Mouse (Mus musculus): Measurements from ENCODE around the gene Samm50.

- TF ChIP-seq CTCF (IDR thresholded peaks at IDR 0.05; ENCODE audit: control insufficient read depth, insufficient read depth, low read length) = no peak
- no peak for TF ChIP-seq POLR2A (IDR thresholded peaks at IDR 0.05; ENCODE audit: borderline replicate concordance, control insufficient read depth, low read depth, low read length)
Observed at GRCm38 (mm10) chr15:84226918-84227317, 34.9 kb downstream of the Samm50 start.
